Mouse (Mus musculus) lung, postnatal 10 days (tissue): ENCODE measurements at regions not wholly inside any gene's neighbourhood (a gene's known extent, or its start where the extent isn't known, plus 50 kb on each side); places are given as distances from the start of the nearest gene placed in this dataset.

ENCODE experiments used
- DNase-seq: peaks from one replicate; pipeline ENCODE4 v3.0.0; 2021

DNA sequence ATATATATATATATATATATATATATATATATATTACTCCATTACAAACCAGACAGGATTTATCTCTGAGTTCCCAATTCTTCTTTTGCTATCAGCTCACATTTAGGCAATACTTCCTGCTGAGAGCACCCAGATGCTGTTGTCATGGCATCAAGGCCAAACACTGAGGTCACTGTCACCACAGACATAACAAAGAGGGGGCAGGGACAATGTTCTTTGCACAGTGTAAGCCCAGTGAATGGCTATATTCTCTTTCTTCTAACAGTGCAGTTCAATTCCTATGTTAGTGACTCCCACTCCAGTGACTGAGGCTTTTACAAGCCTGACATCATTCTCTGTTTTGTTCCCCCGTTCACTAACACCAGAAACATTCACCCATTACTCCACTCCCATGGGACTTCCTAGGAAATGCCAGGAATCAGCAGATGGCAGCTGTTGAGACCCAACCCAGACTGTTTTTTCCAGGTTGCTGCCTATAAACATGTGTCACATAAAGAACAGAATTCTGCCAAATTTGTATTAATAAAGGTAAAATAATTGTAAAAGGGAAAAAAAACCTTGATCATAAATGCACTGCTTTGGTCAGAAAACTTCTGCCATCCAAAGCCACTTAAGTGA is 289.5 kb downstream of the Slc22a22 start:
- no peak for DNase-seq

DNA sequence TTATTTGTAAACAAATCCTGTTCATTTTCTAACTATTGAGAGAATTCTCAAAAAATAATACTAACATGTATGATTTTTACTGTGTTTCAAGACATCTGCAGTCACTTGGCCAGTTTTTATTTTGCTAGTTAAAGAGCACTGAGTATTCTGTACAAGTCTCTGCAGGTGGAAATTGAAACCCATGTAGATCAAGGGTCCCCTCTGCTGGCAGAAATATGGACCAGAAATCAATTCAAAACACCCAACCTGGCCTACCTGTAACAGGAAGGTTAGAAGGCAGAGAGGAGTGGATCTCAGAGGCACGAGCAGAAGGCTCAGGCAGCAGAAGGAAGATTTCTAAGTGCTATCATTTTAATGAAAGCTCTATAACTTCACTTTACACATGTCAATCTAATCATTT is 298.3 kb downstream of the Slc22a22 start:
- DNase-seq = no peak

DNA sequence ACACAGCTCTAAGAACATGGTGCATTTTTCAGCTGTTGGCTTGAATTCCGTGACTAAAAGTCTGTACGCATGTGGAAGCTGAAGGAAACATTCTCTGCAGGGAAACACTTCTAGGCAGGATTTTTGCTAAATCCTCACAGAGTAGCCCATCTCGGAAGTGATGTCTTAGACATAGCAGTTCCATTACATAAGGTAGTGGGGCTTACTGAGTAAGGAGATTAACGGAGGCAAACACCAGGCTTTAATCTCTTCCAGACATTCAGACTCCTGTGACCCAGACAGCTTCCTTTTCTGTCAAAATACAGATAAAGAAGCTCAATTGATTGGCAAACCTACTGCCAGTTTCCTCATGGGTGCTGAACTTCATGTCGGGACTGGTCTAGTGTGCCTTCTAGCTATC is 304.7 kb downstream of the Slc22a22 start:
- DNase-seq = no peak

DNA sequence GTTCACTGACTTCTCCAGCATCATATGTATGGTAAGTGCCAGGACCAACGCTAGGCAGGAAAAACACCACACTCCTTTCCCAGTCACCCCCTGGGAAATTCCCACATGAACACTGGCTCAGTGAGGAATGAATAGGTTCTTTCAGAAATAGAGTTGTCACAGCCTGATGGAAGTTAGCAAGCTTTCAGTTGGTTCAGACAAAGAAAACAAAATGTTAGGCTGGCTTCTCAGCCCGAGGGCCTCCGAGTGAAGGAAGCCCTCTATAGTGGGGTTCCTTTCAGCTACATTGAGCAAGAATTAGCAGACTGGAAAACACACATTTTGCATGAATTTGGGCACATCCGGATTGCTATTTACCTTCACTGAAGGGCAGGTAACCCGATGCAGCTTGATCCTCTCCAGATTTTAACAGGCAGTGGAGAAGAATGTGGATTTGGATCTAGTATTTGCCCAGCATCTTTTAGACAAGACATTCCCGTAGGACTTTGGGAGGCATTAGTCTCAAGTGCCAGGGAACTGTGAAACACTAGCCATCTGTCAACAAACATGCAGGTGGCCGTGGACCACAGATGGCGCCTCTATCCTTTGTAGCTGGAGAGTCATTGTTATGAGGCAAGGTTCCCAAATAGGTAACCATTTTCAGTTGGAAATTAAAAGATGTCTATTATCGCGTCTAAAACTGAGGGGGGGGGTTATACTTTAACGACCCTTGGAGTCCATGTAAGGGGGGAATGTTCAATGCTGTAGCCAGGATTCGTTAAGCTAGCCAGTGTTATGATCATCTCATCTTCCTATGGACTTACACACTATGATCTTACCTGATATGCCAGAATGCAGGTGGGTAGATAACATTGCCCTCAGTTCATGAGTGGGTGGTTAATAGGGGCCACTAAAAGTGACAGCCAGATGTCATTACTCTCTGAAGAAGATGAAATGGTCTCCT is 314.8 kb downstream of the Slc22a22 start:
- no peak for DNase-seq

DNA sequence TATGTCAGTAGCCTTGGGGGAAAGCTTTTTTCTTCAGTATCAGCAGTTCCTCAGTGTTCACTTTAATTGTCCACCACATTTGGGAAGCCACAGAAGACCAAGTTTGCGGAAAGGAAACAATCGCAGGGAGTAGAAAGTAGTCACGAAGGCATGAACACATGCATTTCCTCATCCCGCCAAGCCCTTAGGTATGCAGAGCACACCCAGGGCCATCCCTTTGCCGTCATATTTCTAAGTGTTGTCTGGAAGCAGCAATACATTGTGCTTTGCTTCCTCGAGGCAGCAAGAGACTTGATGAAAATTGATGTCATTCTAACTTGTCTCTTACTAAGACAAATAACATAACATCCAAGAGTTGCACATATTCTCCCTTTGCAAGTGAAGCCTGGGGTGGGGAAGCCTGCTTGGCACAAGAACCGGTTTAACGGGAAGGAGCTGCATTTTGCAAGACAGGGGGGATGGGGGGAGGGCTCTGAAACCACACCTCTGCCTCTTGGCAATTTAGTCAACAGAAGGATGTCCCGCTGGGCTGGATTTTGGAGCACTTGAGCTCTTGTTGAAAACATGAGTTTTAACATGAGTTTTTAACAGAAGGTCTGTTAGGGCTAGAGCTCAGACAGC is 337.2 kb downstream of the Slc22a22 start:
- no peak for DNase-seq

DNA sequence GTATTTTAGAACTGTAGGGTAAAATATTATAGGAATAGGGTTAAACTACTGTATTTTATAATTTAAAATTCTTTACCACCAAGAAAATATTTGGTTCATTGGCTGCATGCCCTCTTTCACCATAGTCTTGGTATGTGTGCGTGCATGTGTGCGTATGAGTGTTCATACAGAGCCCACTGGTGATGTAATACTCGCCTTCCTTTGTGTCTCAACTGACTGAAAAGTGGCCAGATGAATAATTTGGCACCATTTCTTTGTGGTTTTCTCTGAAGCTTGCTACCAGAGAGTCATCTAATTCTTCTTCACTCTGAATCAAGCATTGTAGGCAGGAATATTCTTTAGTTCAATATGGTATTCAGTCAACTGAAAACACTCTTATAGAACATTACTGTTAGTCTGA is 372.7 kb downstream of the Slc22a22 start:
- no peak for DNase-seq

DNA sequence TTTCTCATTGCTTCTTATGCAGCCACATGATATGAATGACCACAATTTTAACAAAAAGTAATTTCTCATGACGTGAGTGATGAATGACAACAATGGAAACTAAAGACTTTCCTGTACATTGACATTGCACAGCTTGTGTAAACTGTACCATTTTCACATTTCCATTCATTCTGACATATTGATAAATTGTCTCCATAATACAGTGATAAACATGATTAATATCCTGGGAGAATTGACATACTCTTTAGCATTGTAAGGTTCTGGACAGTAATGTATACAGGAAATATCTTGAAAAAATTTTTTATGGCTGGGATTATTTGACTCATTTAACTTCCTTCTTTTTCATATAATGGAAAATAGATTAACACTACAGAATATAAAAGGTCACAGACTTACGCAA is 380.1 kb downstream of the Slc22a22 start:
- no peak for DNase-seq

DNA sequence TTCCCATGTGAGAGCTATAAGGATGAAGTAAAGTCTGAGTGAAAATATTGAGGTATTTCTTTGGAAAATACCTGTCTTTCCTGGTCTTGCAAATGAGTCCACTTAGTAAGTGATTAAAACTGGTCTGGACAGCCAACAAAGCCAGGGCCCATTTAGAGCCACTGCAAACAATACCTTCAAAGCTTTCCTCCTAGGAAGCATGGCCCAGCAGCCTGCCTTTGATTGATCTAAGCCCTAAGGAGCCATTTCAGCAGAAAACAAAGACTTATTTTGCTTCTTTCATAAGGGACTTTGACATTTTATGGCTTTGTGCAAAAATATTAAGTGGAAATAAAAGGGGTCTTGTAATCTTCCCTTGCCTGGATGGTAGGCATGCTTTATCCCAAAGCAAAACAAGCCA is 397.6 kb downstream of the Slc22a22 start:
- DNase-seq = no peak

DNA sequence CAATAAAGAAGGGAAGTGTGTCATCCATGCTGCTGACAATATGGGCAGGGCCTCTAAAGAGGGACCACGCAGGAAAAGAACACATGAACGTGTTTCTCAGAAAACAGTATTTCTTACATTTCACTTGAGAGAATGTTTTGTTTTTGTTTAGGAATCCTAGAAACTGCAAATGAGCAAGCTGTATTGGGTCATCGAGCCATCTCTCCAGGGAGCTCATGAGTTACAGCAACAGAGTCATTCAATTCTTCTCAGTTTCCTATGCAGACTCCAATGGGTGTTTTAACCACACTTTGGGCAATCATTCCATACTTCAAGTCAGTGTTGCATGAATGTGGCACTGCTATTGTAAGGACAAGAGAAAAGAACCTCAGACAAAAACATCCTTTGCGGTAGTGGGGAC is 403.6 kb downstream of the Slc22a22 start:
- DNase-seq = no peak

DNA sequence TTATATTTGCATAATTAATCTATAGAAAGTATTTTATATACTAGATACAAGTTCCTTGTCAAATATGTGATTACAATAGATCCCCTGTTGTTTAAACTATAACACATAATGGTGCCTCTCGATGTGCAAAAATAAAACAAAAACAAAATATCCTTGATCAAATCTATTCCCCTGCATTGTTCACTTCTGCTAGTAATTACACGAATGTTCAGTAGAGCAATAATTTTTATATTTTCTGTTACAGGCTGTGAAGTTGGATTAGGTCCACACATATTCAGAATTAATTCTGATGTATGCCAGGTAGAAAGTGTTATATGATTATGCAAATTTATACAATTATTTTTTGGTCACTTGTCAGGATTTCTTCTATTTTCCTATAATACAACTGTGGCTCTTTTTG is 415.9 kb downstream of the Slc22a22 start:
- no peak for DNase-seq

DNA sequence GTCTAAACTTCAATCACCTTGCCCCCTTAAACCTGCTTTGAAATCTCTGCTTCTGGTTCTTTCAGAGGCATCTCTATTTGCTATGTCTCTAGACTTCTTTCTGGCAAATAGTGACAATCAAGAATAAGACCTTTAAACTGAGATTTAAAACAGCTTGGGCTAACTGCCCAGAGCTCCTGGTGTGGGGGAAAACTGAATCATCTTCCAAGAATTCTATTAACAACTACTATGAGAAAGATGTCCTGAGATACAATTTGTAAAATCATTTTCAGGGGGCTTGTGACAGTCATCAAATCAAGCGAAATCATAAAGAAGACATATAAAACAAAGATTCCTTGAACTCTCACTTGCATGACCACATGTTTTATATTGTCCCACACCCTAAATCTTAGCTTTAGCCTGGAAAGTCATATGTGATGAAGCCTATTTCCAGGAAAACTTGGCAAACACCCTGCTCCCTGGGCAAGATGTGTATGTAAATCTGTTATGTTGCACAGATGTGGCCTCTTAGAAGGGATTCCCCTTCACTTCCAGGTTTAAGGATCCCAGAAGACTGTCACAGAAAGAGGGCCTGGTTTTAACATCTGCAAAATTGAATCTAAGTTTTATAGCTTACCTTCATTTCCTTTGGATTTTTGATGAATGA is 417.8 kb downstream of the Slc22a22 start:
- DNase-seq = no peak

DNA sequence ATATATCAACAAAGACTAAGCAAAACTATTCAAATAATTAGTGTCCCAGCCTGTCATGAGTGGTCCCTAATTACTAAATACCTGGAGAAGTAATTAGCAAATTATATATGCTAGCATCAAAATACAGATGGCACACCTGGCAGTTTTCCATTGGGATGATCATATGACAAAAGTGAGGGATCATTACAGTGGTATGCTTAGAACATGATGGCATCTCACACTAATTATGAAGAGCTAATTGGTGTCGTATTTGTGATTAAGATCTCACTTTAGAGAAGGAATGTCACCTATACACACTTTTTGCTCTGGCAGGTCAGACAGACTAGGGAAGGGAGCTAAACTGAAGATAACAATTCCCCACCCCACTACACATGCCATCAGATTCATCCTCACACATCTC is 425.1 kb downstream of the Slc22a22 start:
- DNase-seq = no peak

DNA sequence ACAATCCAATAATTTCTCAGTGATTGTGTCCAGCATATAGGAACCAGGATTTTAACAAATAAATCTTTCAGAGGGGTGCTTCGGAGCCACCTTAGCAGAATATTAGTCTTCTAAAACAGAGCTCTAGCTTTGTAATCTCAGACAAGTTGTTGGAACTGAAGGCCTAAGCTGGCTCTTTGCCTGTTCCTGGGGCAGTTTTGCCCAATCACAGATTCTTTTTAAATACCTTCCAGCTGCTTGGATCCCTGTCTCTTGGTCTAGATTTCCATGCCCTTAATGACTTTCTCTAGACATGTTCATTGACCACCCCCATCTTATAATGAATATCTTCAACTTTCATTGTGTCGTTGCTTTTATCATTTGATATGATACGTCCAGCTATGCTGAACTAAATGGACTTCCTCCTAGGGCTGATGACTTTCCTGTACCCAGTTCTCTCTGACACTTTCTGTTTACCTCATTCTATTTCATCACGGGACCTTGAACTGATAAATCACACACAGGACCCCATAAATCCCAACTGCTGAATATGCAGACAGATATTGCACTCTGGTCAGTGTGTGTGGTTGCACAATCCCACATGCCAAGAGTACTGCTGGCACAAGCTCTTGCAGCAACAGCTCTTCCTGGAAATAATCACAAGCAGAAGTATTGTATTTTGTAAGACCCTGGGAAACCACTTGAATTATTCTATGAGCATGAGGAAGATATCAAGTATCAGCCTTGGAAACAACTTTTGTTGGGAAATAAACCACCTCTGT is 440.4 kb downstream of the Slc22a22 start:
- DNase-seq = peak; percentile 9

DNA sequence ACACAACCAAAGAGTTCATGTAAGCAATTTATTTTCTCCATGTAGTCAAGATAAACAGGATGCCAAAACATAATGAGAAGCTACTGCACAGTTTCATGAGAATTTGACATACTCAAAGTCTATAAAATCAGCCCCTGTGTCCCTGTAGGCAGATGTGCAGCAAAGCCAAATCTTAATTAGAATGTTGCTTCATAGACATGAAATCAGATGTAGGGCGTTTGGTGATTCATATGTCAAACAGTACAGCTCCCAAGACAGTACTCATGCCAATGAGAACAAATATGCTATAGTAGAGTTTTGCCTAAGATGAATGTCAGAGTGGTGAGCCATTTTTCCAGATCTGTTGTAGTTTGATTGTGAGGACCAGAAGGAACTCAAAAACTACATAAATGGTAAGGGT is 444.4 kb downstream of the Slc22a22 start:
- DNase-seq = no peak
